Mouse (Mus musculus): ENCODE measurements around the gene Olfr1424. TPM values are rescaled to one million over a fixed set of nuclear protein-coding genes. Genes with fewer than 3 reads are reported as not detected.

Olfr1424 gene
- total RNA-seq, 1 experiment from 2014 or later: not detected

- no peak for ATAC-seq (ENCODE audit: extremely low read depth, insufficient number of reproducible peaks, low FRiP score, poor library complexity, severe bottlenecking)
Observed at GRCm38 (mm10) chr19:12010281-12010771, 52.2 kb downstream of the Olfr1424 start.

DNA sequence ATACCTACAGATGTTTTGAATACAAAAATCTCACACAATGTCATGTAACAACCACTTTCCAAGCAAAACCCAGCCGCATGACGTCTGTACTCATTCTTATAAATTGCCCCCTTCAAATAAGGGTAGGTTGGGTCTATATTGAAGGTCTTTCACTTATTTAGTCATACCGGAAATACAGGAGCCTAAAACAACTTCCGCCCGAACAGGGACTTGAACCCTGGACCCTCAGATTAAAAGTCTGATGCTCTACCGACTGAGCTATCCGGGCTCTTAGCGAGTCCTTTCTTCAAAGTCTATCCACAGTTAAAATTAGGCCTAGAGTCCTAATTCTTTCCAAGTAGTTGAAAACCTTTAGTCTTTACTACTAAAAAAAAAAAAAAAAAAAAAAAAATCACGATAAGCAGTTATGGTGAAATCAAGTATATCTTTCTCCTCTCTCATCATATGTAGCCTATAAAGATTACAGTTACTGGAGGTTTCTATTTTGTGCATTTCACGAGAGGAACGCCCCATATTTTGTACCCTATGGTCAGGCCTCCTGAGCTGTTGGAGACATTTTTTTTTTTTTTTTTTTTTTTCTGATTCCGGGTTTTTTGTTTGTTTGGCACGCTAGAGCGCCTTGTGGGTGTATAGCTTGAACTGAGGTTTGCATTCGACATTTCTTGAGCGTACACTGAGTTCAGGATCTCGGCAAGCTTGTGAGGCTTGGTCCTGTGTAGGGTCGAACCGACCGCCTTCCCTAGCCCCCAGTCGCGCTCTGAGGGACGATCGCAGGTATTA is 52.8 kb downstream of the Olfr1424 start:
- no peak for ATAC-seq (ENCODE audit: extremely low read depth, insufficient number of reproducible peaks, low FRiP score, poor library complexity, severe bottlenecking)

Other genes starting within 250 kb of the Olfr1424 start
- 3.3 and 4.4 TPM in 2 replicates for gene Stx3, start 243.3 kb downstream of the Olfr1424 start, total RNA-seq (2017)
- not detected in 2 replicates for gene Olfr1417, start 223.5 kb downstream of the Olfr1424 start, total RNA-seq (2017)
- not detected in 2 replicates for gene Olfr1418, start 201.6 kb downstream of the Olfr1424 start, total RNA-seq (2017)
- not detected in 2 replicates for gene Olfr1419, start 187.6 kb downstream of the Olfr1424 start, total RNA-seq (2017)
- not detected in 2 replicates for gene Olfr1420, start 176.1 kb downstream of the Olfr1424 start, total RNA-seq (2017)
- gene Patl1, start 150.3 kb downstream of the Olfr1424 start, total RNA-seq (2017): 21.1 and 21.9 TPM in 2 replicates
- gene Osbp, start 96.7 kb downstream of the Olfr1424 start, total RNA-seq (2017): 39.0 and 42.6 TPM in 2 replicates
- gene Olfr1423, start 21.4 kb downstream of the Olfr1424 start, total RNA-seq (2017): not detected in 2 replicates
- 1.3 TPM in 1 of 2 replicates, not detected in the other for gene Olfr1425, start 15.0 kb upstream of the Olfr1424 start, total RNA-seq (2017)
- gene Olfr1426, start 29.3 kb upstream of the Olfr1424 start, total RNA-seq (2017): not detected in 2 replicates
- gene Olfr1427, start 40.7 kb upstream of the Olfr1424 start, total RNA-seq (2017): not detected in 2 replicates
- gene Olfr1428, start 53.2 kb upstream of the Olfr1424 start, total RNA-seq (2017): not detected in 2 replicates
- not detected in 2 replicates for gene Olfr76, start 60.5 kb upstream of the Olfr1424 start, total RNA-seq (2017)
- gene Olfr1555-ps1, start 107.4 kb upstream of the Olfr1424 start, total RNA-seq (2017): not detected in 2 replicates
- not detected in 2 replicates for gene Olfr1431, start 138.0 kb upstream of the Olfr1424 start, total RNA-seq (2017)
- gene Olfr1432, start 169.9 kb upstream of the Olfr1424 start, total RNA-seq (2017): not detected in 2 replicates
- gene Olfr262, start 179.0 kb upstream of the Olfr1424 start, total RNA-seq (2017): not detected in 2 replicates
- 0.12 TPM in 1 of 2 replicates, not detected in the other for gene Olfr235, start 198.3 kb upstream of the Olfr1424 start, total RNA-seq (2017)
- gene Olfr1434, start 217.2 kb upstream of the Olfr1424 start, total RNA-seq (2017): not detected in 2 replicates
- not detected in 2 replicates for gene Olfr1436, start 236.4 kb upstream of the Olfr1424 start, total RNA-seq (2017)

All from neutrophil, adult 5-6 weeks (primary cell).